8 mouse cellular contexts compared by ENCODE assay signal in the genomic region with DNA sequence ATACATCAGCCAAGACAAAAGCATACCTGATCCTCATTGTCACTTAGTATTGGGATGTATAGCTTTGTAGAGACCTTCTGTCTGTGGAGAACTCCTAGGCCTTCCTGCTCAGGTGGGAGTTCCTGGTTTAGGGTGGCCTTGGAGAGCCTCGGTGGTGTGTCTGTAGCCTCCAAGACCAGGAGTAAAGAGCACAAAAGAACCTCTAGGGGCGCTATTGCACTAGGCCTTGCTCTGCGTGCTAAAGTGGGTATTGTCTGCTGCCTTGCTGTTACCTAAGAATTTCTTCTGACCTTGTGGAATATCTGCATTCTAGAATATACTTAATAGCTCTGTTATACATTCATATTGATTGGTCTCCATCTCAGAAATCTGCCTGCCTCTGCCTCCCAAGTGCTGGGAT. TPM values are rescaled to one million over a fixed set of nuclear protein-coding genes. Genes with fewer than 3 reads are reported as not detected.
DNase-seq lines count a peak whose midpoint lies in the region; TF ChIP-seq lines count a peak whose summit lies in the region.

No protein-coding gene starts in this region.

- H3K27ac ChIP-seq in heart, adult 2 months: no peak overlapping the region
- H3K27ac ChIP-seq in heart, embryonic 10.5 days: no peak overlapping the region
- H3K27ac ChIP-seq in ES-Bruce4 (ENCODE audit: insufficient read depth, low read length): no peak overlapping the region
- no peak overlapping the region for H3K27ac ChIP-seq in embryonic fibroblast, embryonic 13.5 days (ENCODE audit: insufficient read depth, low read length)

- TF ChIP-seq EP300 in heart, adult 2 months (IDR thresholded peaks at IDR 0.05; ENCODE audit: insufficient read depth, low read depth, low read length): 0 out of 2 replicates have a peak, but pooled peaks have one; percentile 40
- TF ChIP-seq EP300 in ES-Bruce4 (IDR thresholded peaks at IDR 0.05; ENCODE audit: insufficient read depth, low read depth, low read length): no peak

- no peaks in the 10 kb centered on the region for H3K4me1 ChIP-seq in heart, adult 2 months (ENCODE audit: control insufficient read depth, insufficient read depth, low read length)
- H3K4me1 ChIP-seq in heart, embryonic 10.5 days: peaks cover 8% of the 10 kb centered on the region
- H3K4me1 ChIP-seq in ES-Bruce4 (ENCODE audit: control insufficient read depth, insufficient read depth, low read length): no peaks in the 10 kb centered on the region
- peaks cover 8% of the 10 kb centered on the region for H3K4me1 ChIP-seq in embryonic fibroblast, embryonic 13.5 days (ENCODE audit: control insufficient read depth, insufficient read depth, low read length)

- H3K36me3 ChIP-seq in heart, adult 2 months (ENCODE audit: control insufficient read depth, insufficient read depth, low read length): no peaks in the 10 kb centered on the region
- H3K36me3 ChIP-seq in heart, embryonic 10.5 days: no peaks in the 10 kb centered on the region
- H3K36me3 ChIP-seq in ES-Bruce4 (ENCODE audit: control insufficient read depth, insufficient read depth, low read length, poor library complexity, severe bottlenecking): no peaks in the 10 kb centered on the region

- H3K4me3 ChIP-seq in heart, adult 2 months: no peak overlapping the region
- no peak overlapping the region for H3K4me3 ChIP-seq in heart, embryonic 10.5 days
- no peak overlapping the region for H3K4me3 ChIP-seq in ES-Bruce4 (ENCODE audit: low read depth, low read length)
- no peak overlapping the region for H3K4me3 ChIP-seq in embryonic fibroblast, embryonic 13.5 days (ENCODE audit: insufficient read depth, low read length)

- H3K27me3 ChIP-seq in heart, adult 2 months (ENCODE audit: control insufficient read depth, insufficient read depth, low read length): no peaks in the 10 kb centered on the region
- H3K27me3 ChIP-seq in heart, embryonic 10.5 days (ENCODE audit: insufficient read depth, poor library complexity, severe bottlenecking): peaks cover 7% of the 10 kb centered on the region
- H3K27me3 ChIP-seq in ES-Bruce4 (ENCODE audit: control insufficient read depth, insufficient read depth, low read length, poor library complexity, severe bottlenecking): no peaks in the 10 kb centered on the region

- TF ChIP-seq CTCF in heart, adult 2 months (IDR thresholded peaks at IDR 0.05): peak; percentile 93
- TF ChIP-seq CTCF in ES-Bruce4 (IDR thresholded peaks at IDR 0.05; ENCODE audit: low read depth, low read length): peak; percentile 77
- peak; percentile 34; the same call in 1 of the 2 replicates for TF ChIP-seq CTCF in embryonic fibroblast, embryonic 13.5 days (IDR thresholded peaks at IDR 0.05; ENCODE audit: borderline replicate concordance, insufficient read depth, low read length)

- WGBS in heart, adult 2 months: 7% methylated on average over 3 of the region's 3 CpGs
- WGBS in heart, embryonic 10.5 days: 12% methylated on average over 3 of the region's 3 CpGs

- no peak for TF ChIP-seq POLR2A in heart, adult 2 months (IDR thresholded peaks at IDR 0.05; ENCODE audit: insufficient read depth, low read depth, low read length)
- TF ChIP-seq POLR2A in ES-Bruce4 (IDR thresholded peaks at IDR 0.05; ENCODE audit: insufficient read depth, low read length): no peak
- no peak for TF ChIP-seq POLR2A in embryonic fibroblast, embryonic 13.5 days (IDR thresholded peaks at IDR 0.05; ENCODE audit: low read depth, low read length)

- no peaks in the 10 kb centered on the region for H3K79me2 ChIP-seq in heart, adult 2 months (replicated peaks; ENCODE audit: control insufficient read depth, insufficient read depth, low read length)

- DNase-seq in heart, adult 2 months: peak in 1 of 2 experiments; percentile 38
- DNase-seq in heart, embryonic 10.5 days (ENCODE audit: low spot score): no peak
- DNase-seq in kidney, postnatal 36 days: peak; percentile 62 to 74
- DNase-seq in mesoderm, embryonic 11.5 days (ENCODE audit: low read depth, low spot score): peak; percentile 49
- DNase-seq in urinary bladder, postnatal 25 days (ENCODE audit: low spot score): no peak
- DNase-seq in adrenal gland, adult 8-10 months: no peak

- no peak overlapping the region for H3K9ac ChIP-seq in heart, adult 2 months (ENCODE audit: low read depth, low read length)
- H3K9ac ChIP-seq in ES-Bruce4 (ENCODE audit: low read depth, poor library complexity, severe bottlenecking): no peak overlapping the region

- intact Hi-C loops in heart, adult 2 months (cut with DNase I): loop anchor here (2.0 kb wide), 1 partner anchor 114 kb away; no protein-coding TSS in a partner anchor

- H3K9me3 ChIP-seq in heart, embryonic 10.5 days: no peaks in the 10 kb centered on the region
- no peaks in the 10 kb centered on the region for H3K9me3 ChIP-seq in ES-Bruce4 (replicated peaks; ENCODE audit: control insufficient read depth, insufficient read depth, low read length, poor library complexity, severe bottlenecking)

RNA-seq across cellular contexts. Expression of gene Rab26, which starts 6.4 kb away (rescaled TPM):
- under 1 TPM in 1 of 2 experiments, not detected in 1; 0.39 TPM for total RNA-seq in heart, adult 2 months (2021)
- 0.10 and 0.12 TPM in 2 replicates for polyA plus RNA-seq in heart, adult 2 months (2012; rRNA removed)
- polyA plus RNA-seq in heart, embryonic 10.5 days (2016; fragmentation: Nextera tagmentation; extraction: Ambion mirVana): 1.3 and 2.3 TPM in 2 replicates
- polyA plus RNA-seq in ES-Bruce4 (2011; ENCODE audit: insufficient read depth, insufficient read length, low read depth, missing spikeins): 1.2 and 1.5 TPM in 2 replicates
- 1.4 and 1.6 TPM in 2 replicates for polyA plus RNA-seq in embryonic fibroblast, embryonic 13.5 days (2011; ENCODE audit: insufficient read length, low read depth, missing spikeins)
- 1 to 10 TPM in 3 of 4 experiments, under 1 TPM in 1; 0.81 to 3.5 (median 2.4) TPM for total RNA-seq in adrenal gland, adult 8-10 months (2022)

RNA-seq across cellular contexts. Expression of gene Pkd1, which starts 9.3 kb away (rescaled TPM):
- 10 to 100 TPM; 35.6 to 36.2 TPM for total RNA-seq in heart, adult 2 months (2021)
- 48.5 and 59.9 TPM in 2 replicates for polyA plus RNA-seq in heart, adult 2 months (2012; rRNA removed)
- 12.3 and 13.9 TPM in 2 replicates for polyA plus RNA-seq in heart, embryonic 10.5 days (2016; fragmentation: Nextera tagmentation; extraction: Ambion mirVana)
- polyA plus RNA-seq in ES-Bruce4 (2011; ENCODE audit: insufficient read depth, insufficient read length, low read depth, missing spikeins): 13.0 and 14.8 TPM in 2 replicates
- 63.1 and 66.7 TPM in 2 replicates for polyA plus RNA-seq in embryonic fibroblast, embryonic 13.5 days (2011; ENCODE audit: insufficient read length, low read depth, missing spikeins)
- 10 to 100 TPM; 58.5 to 88.8 (median 71.0) TPM for total RNA-seq in adrenal gland, adult 8-10 months (2022)

RNA-seq across cellular contexts. Expression of gene Traf7, which starts 12.6 kb away (rescaled TPM):
- 10 to 100 TPM; 41.9 to 46.5 TPM for total RNA-seq in heart, adult 2 months (2021)
- 93.4 and 109 TPM in 2 replicates for polyA plus RNA-seq in heart, adult 2 months (2012; rRNA removed)
- 93.5 and 95.9 TPM in 2 replicates for polyA plus RNA-seq in heart, embryonic 10.5 days (2016; fragmentation: Nextera tagmentation; extraction: Ambion mirVana)
- 145 and 168 TPM in 2 replicates for polyA plus RNA-seq in ES-Bruce4 (2011; ENCODE audit: insufficient read depth, insufficient read length, low read depth, missing spikeins)
- polyA plus RNA-seq in embryonic fibroblast, embryonic 13.5 days (2011; ENCODE audit: insufficient read length, low read depth, missing spikeins): 161 and 163 TPM in 2 replicates
- total RNA-seq in adrenal gland, adult 8-10 months (2022): 100 to 1,000 TPM in 3 of 4 experiments, 10 to 100 TPM in 1; 92.1 to 189 (median 132) TPM

RNA-seq across cellular contexts. Expression of gene Caskin1, which starts 52.0 kb away (rescaled TPM):
- under 1 TPM; 0.16 to 0.55 TPM for total RNA-seq in heart, adult 2 months (2021)
- polyA plus RNA-seq in heart, adult 2 months (2012; rRNA removed): 0.23 and 0.45 TPM in 2 replicates
- polyA plus RNA-seq in heart, embryonic 10.5 days (2016; fragmentation: Nextera tagmentation; extraction: Ambion mirVana): 0.71 and 1.4 TPM in 2 replicates
- 1.7 and 3.3 TPM in 2 replicates for polyA plus RNA-seq in ES-Bruce4 (2011; ENCODE audit: insufficient read depth, insufficient read length, low read depth, missing spikeins)
- polyA plus RNA-seq in embryonic fibroblast, embryonic 13.5 days (2011; ENCODE audit: insufficient read length, low read depth, missing spikeins): not detected in 2 replicates
- total RNA-seq in adrenal gland, adult 8-10 months (2022): 10 to 100 TPM; 49.1 to 61.2 (median 53.8) TPM

Comparison
In these comparisons a context has a peak if more than half of its experiments do, and no peak if none do; other contexts are left out.
1. DNase-seq: peak in kidney, postnatal 36 days (2 of 2) and mesoderm, embryonic 11.5 days (single experiment); none in heart, embryonic 10.5 days (single experiment), urinary bladder, postnatal 25 days (single experiment) and adrenal gland, adult 8-10 months (single experiment).
2. CTCF ChIP-seq: peak in every context shown above with its lines; median percentile 93 in heart, adult 2 months; 77 in ES-Bruce4; 34 in embryonic fibroblast, embryonic 13.5 days.